Mouse (Mus musculus) liver, embryonic 13.5 days (tissue): ENCODE results near the gene Parp8. TPM values are rescaled to one million over a fixed set of nuclear protein-coding genes. Genes with fewer than 3 reads are reported as not detected.
"Not testable (repeated sequence)": the region's sequence is repeated elsewhere in the genome, so short reads cannot be mapped to it uniquely, and the experiment has no call there.

ENCODE experiments used
- ATAC-seq: fragments of 200-750 bp; cut with Nextera tagmentation; 2 replicates; pipeline ENCODE4 v1.8.0; 2017; ENCODE audit warnings: low read depth, mild to moderate bottlenecking, moderate number of reproducible peaks, moderate library complexity
- DNase-seq: peaks from one replicate; pipeline ENCODE4 v3.0.0; 2022
- H3K27ac ChIP-seq: fragments of 300-500 bp; sonication (generic); 2 replicates; pipeline ENCODE4 v1.5.1; 2015; ENCODE audit warnings: moderate library complexity, mild to moderate bottlenecking, inconsistent platforms
- H3K27me3 ChIP-seq: fragments of 300-500 bp; sonication (generic); 2 replicates; pipeline ENCODE4 v1.6.1; 2015; ENCODE audit warnings: mild to moderate bottlenecking, inconsistent platforms
- H3K36me3 ChIP-seq: fragments of 300-500 bp; sonication (generic); 2 replicates; pipeline ENCODE4 v1.6.1; 2015; ENCODE audit warnings: mild to moderate bottlenecking, inconsistent platforms
- H3K4me1 ChIP-seq: fragments of 300-500 bp; sonication (generic); replicated peaks from 2 replicates; pipeline ENCODE4 v1.6.1; 2015; ENCODE audit warnings: inconsistent platforms
- H3K4me2 ChIP-seq: fragments of 300-500 bp; sonication (generic); 2 replicates; pipeline ENCODE4 v1.6.1; 2015; ENCODE audit warnings: inconsistent platforms, mild to moderate bottlenecking, moderate library complexity
- H3K4me3 ChIP-seq: fragments of 300-500 bp; sonication (generic); replicated peaks from 2 replicates; pipeline ENCODE4 v1.5.1; 2015; ENCODE audit warnings: mild to moderate bottlenecking, inconsistent platforms
- H3K9ac ChIP-seq: fragments of 300-500 bp; sonication (generic); 2 replicates; pipeline ENCODE4 v1.6.1; 2015; ENCODE audit warnings: mild to moderate bottlenecking, inconsistent platforms
- H3K9me3 ChIP-seq: fragments of 300-500 bp; sonication (generic); replicated peaks from 2 replicates; pipeline ENCODE4 v1.6.1; 2016; ENCODE audit warnings: inconsistent platforms
- WGBS: fragments of 180-500 bp; shearing (Covaris S2); methylation state at CpG from one replicate; pipeline ENCODE4 v1.1.7; 2015; ENCODE audit not compliant: insufficient replicate concordance; 5-methylcytosine and 5-hydroxymethylcytosine counted together
- polyA plus RNA-seq: library from polyadenylated mRNA; unstranded; fragments of >200 nt; fragmentation: Nextera tagmentation; extraction: Ambion mirVana; gene quantifications from 2 replicates; pipeline ENCODE4 v1.2.1, GENCODE M21; 2015

Parp8 gene
- polyA plus RNA-seq, 1 experiment from 2014 or later = 2.5 TPM

DNA sequence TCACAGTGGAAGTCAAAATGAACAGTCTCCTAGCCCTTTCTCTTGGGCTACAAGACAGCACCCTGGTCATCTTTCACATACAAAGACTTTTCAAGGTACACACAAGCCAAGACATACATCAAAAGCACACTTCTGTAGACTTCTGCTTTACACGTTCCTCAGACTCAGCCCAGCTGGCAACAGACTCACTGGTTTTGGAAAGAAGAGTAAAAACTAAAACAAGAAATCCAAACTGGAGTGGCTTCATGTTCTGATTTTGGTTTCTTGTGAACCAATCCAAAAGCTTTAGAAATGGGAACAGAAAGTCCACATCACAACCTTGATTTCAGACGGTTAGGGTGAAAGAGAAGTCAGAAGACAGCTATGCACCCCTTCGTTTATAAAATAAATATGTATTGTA lies 67.8 kb downstream of the Parp8 start:
- WGBS = 58% methylated on average over 3 of the region's 3 CpGs
- ATAC-seq = no peak

GRCm38 (mm10) chr13:116951336-116951735 lies 74.0 kb downstream of the Parp8 start:
- H3K9ac ChIP-seq = no peak overlapping the region
- H3K27me3 ChIP-seq = no peaks in the 10 kb centered on the region
- no peaks in the 10 kb centered on the region for H3K36me3 ChIP-seq
- H3K4me2 ChIP-seq = no peak overlapping the region
- DNase-seq (no peak), ATAC-seq (no peak)
- H3K9me3 ChIP-seq = no peaks in the 10 kb centered on the region
- H3K4me1 ChIP-seq = no peaks in the 10 kb centered on the region
- WGBS = 64% methylated on average over 3 of the region's 3 CpGs
- no peak overlapping the region for H3K4me3 ChIP-seq
- H3K27ac ChIP-seq = no peak overlapping the region

More for the DNA sequence above, 67.8 kb downstream of the Parp8 start:
- no peak overlapping the region for H3K9ac ChIP-seq
- H3K36me3 ChIP-seq = no peaks in the 10 kb centered on the region
- no peaks in the 10 kb centered on the region for H3K9me3 ChIP-seq
- no peaks in the 10 kb centered on the region for H3K4me1 ChIP-seq
- H3K27ac ChIP-seq = no peak overlapping the region
- H3K4me3 ChIP-seq = no peak overlapping the region
- DNase-seq = no peak
- no peaks in the 10 kb centered on the region for H3K27me3 ChIP-seq
- H3K4me2 ChIP-seq = no peak overlapping the region

GRCm38 (mm10) chr13:116949527-116949926 lies 75.8 kb downstream of the Parp8 start:
- H3K9ac ChIP-seq = no peak overlapping the region
- DNase-seq (no peak), ATAC-seq (no peak)
- H3K27me3 ChIP-seq = no peaks in the 10 kb centered on the region
- no peak overlapping the region for H3K27ac ChIP-seq
- H3K4me2 ChIP-seq = no peak overlapping the region
- H3K4me1 ChIP-seq = no peaks in the 10 kb centered on the region
- no peaks in the 10 kb centered on the region for H3K36me3 ChIP-seq
- H3K4me3 ChIP-seq = no peak overlapping the region
- WGBS = 37% methylated on average over 4 of the region's 4 CpGs
- H3K9me3 ChIP-seq = no peaks in the 10 kb centered on the region

GRCm38 (mm10) chr13:116949056-116949455 lies 76.3 kb downstream of the Parp8 start:
- WGBS = 79% methylated on average over 6 of the region's 6 CpGs
- Histone ChIP-seq H3K27ac (no peak overlapping the region), H3K4me1 (no peaks in the 10 kb centered on the region), H3K27me3 (no peaks in the 10 kb centered on the region), H3K9me3 (no peaks in the 10 kb centered on the region), H3K9ac (no peak overlapping the region), H3K36me3 (no peaks in the 10 kb centered on the region), H3K4me2 (no peak overlapping the region), H3K4me3 (no peak overlapping the region)
- no peak for DNase-seq
- no peak for ATAC-seq

DNA sequence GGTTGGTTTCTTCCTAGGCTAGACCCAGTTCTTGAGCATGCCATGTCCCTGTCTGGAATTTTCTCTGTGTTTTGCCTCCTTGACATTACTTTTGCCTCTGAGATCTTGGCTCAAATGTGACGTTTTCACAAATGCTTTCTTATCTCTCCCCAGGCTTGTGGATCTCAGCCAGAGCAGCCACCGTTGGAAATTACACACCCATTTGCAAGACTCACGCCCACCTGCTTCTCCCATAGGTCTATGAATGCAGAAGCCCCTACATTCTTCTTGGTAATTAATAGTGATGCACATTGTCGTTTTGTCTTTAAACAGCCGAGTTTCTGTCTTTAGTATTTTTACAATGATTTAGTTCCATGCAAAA lies 77.1 kb downstream of the Parp8 start:
- DNase-seq = no peak
- H3K9ac ChIP-seq = no peak overlapping the region
- H3K36me3 ChIP-seq = no peaks in the 10 kb centered on the region
- no peak for ATAC-seq
- H3K9me3 ChIP-seq = no peaks in the 10 kb centered on the region
- no peak overlapping the region for H3K27ac ChIP-seq
- H3K27me3 ChIP-seq = no peaks in the 10 kb centered on the region
- H3K4me3 ChIP-seq = no peak overlapping the region
- WGBS = 31% methylated on average over 5 of the region's 5 CpGs
- H3K4me2 ChIP-seq = no peak overlapping the region
- H3K4me1 ChIP-seq = no peaks in the 10 kb centered on the region

GRCm38 (mm10) chr13:116947611-116948298 lies 77.6 kb downstream of the Parp8 start:
- Histone ChIP-seq H3K36me3 (no peaks in the 10 kb centered on the region), H3K9me3 (no peaks in the 10 kb centered on the region), H3K4me3 (no peak overlapping the region), H3K4me2 (no peak overlapping the region), H3K4me1 (no peaks in the 10 kb centered on the region), H3K27me3 (no peaks in the 10 kb centered on the region), H3K9ac (no peak overlapping the region), H3K27ac (no peak overlapping the region)
- 68% methylated on average over 9 of the region's 9 CpGs for WGBS
- DNase-seq (no peak), ATAC-seq (no peak)

DNA sequence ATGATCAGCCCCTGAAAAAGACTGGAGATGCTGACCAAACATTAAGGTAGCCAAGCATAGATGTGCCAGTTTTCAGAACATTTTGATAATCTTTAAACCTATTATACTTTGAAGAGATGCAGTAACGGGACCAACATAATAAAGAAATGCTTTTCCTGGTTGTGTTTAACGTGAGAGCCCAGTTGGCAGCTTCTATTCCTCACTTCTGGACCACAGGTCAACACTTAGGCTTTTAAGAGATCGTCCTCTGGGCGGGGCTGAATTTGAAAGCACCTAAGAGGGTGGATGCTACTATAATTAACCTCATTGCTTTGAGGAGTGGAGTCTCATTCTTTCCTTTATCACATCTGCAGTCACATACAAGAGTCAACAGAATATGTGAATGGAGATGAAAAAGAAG lies 78.8 kb downstream of the Parp8 start:
- Histone ChIP-seq H3K36me3 (no peaks in the 10 kb centered on the region), H3K4me3 (no peak overlapping the region), H3K27ac (no peak overlapping the region), H3K9ac (no peak overlapping the region), H3K27me3 (no peaks in the 10 kb centered on the region), H3K4me2 (no peak overlapping the region), H3K4me1 (no peaks in the 10 kb centered on the region), H3K9me3 (no peaks in the 10 kb centered on the region)
- ATAC-seq (no peak), DNase-seq (no peak)
- 58% methylated on average over 4 of the region's 4 CpGs for WGBS

- no peak for ATAC-seq
- H3K27ac ChIP-seq = no peak overlapping the region
- no peaks in the 10 kb centered on the region for H3K36me3 ChIP-seq
- no peaks in the 10 kb centered on the region for H3K9me3 ChIP-seq
- H3K4me1 ChIP-seq = no peaks in the 10 kb centered on the region
- DNase-seq = no peak
- no peak overlapping the region for H3K4me3 ChIP-seq
- no peak overlapping the region for H3K4me2 ChIP-seq
- WGBS = 72% methylated on average over 13 of the region's 13 CpGs
- no peaks in the 10 kb centered on the region for H3K27me3 ChIP-seq
- no peak overlapping the region for H3K9ac ChIP-seq
Measured at GRCm38 (mm10) chr13:116941280-116942015, 83.9 kb downstream of the Parp8 start.

- Histone ChIP-seq H3K4me3 (no peak overlapping the region), H3K9me3 (no peaks in the 10 kb centered on the region), H3K4me2 (no peak overlapping the region), H3K36me3 (no peaks in the 10 kb centered on the region), H3K27ac (no peak overlapping the region), H3K9ac (no peak overlapping the region), H3K4me1 (no peaks in the 10 kb centered on the region), H3K27me3 (no peaks in the 10 kb centered on the region)
- WGBS = 77% methylated on average over 7 of the region's 7 CpGs
- ATAC-seq (no peak), DNase-seq (no peak)
Measured at GRCm38 (mm10) chr13:116940761-116941160, 84.6 kb downstream of the Parp8 start.

DNA sequence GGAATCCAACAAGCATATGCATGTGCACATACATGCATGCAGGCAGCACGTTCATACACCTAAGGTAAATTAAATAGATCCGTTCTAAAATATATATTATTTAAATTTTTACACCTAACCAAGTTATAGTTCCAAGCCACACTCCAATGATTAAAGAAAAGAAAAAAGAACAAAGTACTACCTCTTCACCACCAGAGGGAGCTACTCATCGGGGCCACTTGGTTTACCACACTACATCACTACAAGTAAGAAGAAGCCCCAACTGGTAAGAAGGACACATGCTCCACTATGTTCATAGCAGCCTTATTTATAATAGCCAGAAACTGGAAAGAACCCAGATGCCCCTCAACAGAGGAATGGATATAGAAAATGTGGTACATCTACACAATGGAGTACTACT lies 88.3 kb downstream of the Parp8 start:
- H3K36me3 ChIP-seq, DNase-seq, H3K4me2 ChIP-seq, ATAC-seq, H3K9me3 ChIP-seq, H3K4me3 ChIP-seq, H3K27ac ChIP-seq, H3K9ac ChIP-seq, H3K27me3 ChIP-seq, H3K4me1 ChIP-seq: not testable (repeated sequence)
- 55% methylated on average over 3 of the region's 3 CpGs for WGBS

GRCm38 (mm10) chr13:116917387-116917930 lies 107.9 kb downstream of the Parp8 start:
- Histone ChIP-seq H3K27ac (no peak overlapping the region), H3K9me3 (no peaks in the 10 kb centered on the region), H3K36me3 (no peaks in the 10 kb centered on the region), H3K9ac (no peak overlapping the region), H3K4me2 (no peak overlapping the region), H3K4me1 (no peaks in the 10 kb centered on the region), H3K27me3 (no peaks in the 10 kb centered on the region), H3K4me3 (no peak overlapping the region)
- 74% methylated on average over 6 of the region's 6 CpGs for WGBS
- no peak for DNase-seq
- ATAC-seq = no peak

- Histone ChIP-seq H3K4me2 (no peak overlapping the region), H3K4me1 (no peaks in the 10 kb centered on the region), H3K36me3 (no peaks in the 10 kb centered on the region), H3K27ac (no peak overlapping the region), H3K9me3 (no peaks in the 10 kb centered on the region), H3K27me3 (no peaks in the 10 kb centered on the region), H3K9ac (no peak overlapping the region), H3K4me3 (no peak overlapping the region)
- DNase-seq (no peak), ATAC-seq (no peak)
- WGBS = 53% methylated on average over 3 of the region's 3 CpGs
Measured at GRCm38 (mm10) chr13:116908284-116908683, 117.1 kb downstream of the Parp8 start.
